Mouse (Mus musculus): ENCODE measurements around the gene Maco1. TPM values are rescaled to one million over a fixed set of nuclear protein-coding genes. Genes with fewer than 3 reads are reported as not detected.

Maco1 gene
- total and polyA plus RNA-seq, 2 experiments: 7.3 to 28.0 TPM

DNA sequence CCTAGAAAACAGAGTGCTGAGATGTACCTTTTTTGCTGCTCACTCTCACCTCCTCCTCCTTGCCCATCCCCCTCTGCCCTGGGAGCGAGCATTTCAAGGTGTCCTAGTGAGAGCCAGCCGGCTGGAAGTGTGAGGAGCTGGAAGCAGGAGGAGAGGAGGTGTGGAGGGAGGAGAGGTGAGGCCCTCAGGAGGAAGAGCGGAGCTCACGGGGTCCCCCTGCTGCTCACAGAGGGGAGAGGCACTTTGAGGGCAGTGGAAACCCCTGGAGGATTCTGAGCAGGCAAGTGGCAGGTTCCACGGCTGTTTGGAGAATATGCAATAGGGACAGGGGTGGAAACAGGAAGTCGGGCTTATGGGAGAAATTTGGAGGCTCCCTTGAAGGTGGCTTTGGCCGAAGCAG, 30.1 kb upstream of the Maco1 start:
- H3K27me3 ChIP-seq (ENCODE audit: control insufficient read depth, insufficient read depth, low read length): no peaks in the 10 kb centered on the region
- no peak overlapping the region for H3K4me3 ChIP-seq (ENCODE audit: insufficient read depth, low read depth, low read length)
- no peaks in the 10 kb centered on the region for H3K36me3 ChIP-seq (ENCODE audit: control insufficient read depth, insufficient read depth, low read length)
- no peaks in the 10 kb centered on the region for H3K4me1 ChIP-seq (ENCODE audit: control insufficient read depth, insufficient read depth, low read length)
- no peak overlapping the region for H3K9ac ChIP-seq (ENCODE audit: low read depth, low read length)
- no peaks in the 10 kb centered on the region for H3K79me2 ChIP-seq (ENCODE audit: control insufficient read depth, insufficient read depth, low read length)
- DNase-seq (ENCODE audit: extremely low read depth, low read depth, low spot score): no peak
- WGBS: 39% methylated on average over 7 of the region's 7 CpGs
- no peak overlapping the region for H3K27ac ChIP-seq (replicated peaks; ENCODE audit: insufficient read depth, low read depth, low read length)
- TF ChIP-seq POLR2A (IDR thresholded peaks at IDR 0.05; ENCODE audit: extremely low read depth, insufficient read depth, low read length): no peak
- peak; percentile 90 for TF ChIP-seq CTCF (IDR thresholded peaks at IDR 0.05; ENCODE audit: low read depth, low read length)

DNA sequence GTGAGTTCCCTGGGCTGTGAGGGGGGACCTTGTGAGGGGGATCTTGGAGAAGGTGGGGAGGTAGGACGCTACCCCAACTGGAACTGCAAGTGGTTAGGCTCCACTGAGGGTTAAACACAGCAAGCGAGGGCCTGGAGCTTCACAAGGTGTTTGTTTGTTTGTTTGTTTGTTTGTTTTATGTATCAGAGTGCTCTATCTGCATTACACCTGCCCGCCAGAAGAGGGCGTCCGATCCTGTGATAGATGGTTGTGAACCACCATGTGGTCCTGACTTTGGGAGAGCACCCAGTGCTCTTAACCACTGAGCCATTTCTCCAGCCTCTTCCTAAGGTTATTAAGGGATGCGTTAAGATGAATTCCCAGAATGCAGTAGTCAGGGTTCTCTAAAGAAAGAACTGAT, 26.9 kb upstream of the Maco1 start:
- no peak overlapping the region for H3K4me3 ChIP-seq (ENCODE audit: insufficient read depth, low read depth, low read length)
- H3K27me3 ChIP-seq (ENCODE audit: control insufficient read depth, insufficient read depth, low read length): no peaks in the 10 kb centered on the region
- no peak for DNase-seq (ENCODE audit: extremely low read depth, low read depth, low spot score)
- TF ChIP-seq CTCF (IDR thresholded peaks at IDR 0.05; ENCODE audit: low read depth, low read length): peak; percentile 62; the same call in 1 of the 2 replicates
- TF ChIP-seq POLR2A (IDR thresholded peaks at IDR 0.05; ENCODE audit: extremely low read depth, insufficient read depth, low read length): no peak
- 42% methylated on average over 6 of the region's 6 CpGs for WGBS
- no peaks in the 10 kb centered on the region for H3K36me3 ChIP-seq (ENCODE audit: control insufficient read depth, insufficient read depth, low read length)
- no peaks in the 10 kb centered on the region for H3K79me2 ChIP-seq (ENCODE audit: control insufficient read depth, insufficient read depth, low read length)
- no peak overlapping the region for H3K27ac ChIP-seq (replicated peaks; ENCODE audit: insufficient read depth, low read depth, low read length)
- H3K4me1 ChIP-seq (ENCODE audit: control insufficient read depth, insufficient read depth, low read length): no peaks in the 10 kb centered on the region
- no peak overlapping the region for H3K9ac ChIP-seq (ENCODE audit: low read depth, low read length)

DNA sequence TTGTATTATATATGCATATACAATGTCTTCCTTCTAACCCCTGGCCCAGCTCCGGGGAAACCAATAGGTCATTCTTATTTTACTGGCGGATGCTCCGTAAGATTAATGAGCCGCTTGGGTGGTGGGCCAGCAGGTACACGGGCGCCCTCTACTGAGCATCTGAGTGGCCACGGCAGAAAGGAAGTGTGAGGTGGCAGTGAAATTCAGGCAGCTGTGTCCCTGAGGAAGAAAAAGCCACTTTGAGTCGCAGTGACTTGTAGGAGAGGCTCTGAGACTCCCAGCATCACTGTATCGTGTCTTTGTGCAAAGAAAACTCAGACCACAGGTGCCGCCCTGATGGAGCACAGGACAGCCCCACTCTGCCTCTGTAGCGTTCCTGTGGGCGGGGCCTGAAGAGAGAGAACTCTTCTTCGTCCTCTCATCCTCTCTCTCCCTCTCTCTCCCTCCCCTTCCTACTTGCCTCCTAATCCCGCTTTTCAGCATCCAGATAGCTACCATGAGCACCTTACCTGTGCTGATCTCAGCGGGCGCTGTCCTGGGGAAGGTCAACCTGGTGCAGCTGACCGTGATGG, 26.4 kb upstream of the Maco1 start:
- no peak overlapping the region for H3K27ac ChIP-seq (replicated peaks; ENCODE audit: insufficient read depth, low read depth, low read length)
- no peaks in the 10 kb centered on the region for H3K4me1 ChIP-seq (ENCODE audit: control insufficient read depth, insufficient read depth, low read length)
- H3K36me3 ChIP-seq (ENCODE audit: control insufficient read depth, insufficient read depth, low read length): no peaks in the 10 kb centered on the region
- H3K79me2 ChIP-seq (ENCODE audit: control insufficient read depth, insufficient read depth, low read length): no peaks in the 10 kb centered on the region
- DNase-seq (ENCODE audit: extremely low read depth, low read depth, low spot score): peak; percentile 26
- TF ChIP-seq POLR2A (IDR thresholded peaks at IDR 0.05; ENCODE audit: extremely low read depth, insufficient read depth, low read length): no peak
- TF ChIP-seq CTCF (IDR thresholded peaks at IDR 0.05; ENCODE audit: low read depth, low read length): peak; percentile 90
- H3K4me3 ChIP-seq (ENCODE audit: insufficient read depth, low read depth, low read length): no peak overlapping the region
- H3K9ac ChIP-seq (ENCODE audit: low read depth, low read length): no peak overlapping the region
- no peaks in the 10 kb centered on the region for H3K27me3 ChIP-seq (ENCODE audit: control insufficient read depth, insufficient read depth, low read length)
- WGBS: 6% methylated on average over 17 of the region's 17 CpGs

DNA sequence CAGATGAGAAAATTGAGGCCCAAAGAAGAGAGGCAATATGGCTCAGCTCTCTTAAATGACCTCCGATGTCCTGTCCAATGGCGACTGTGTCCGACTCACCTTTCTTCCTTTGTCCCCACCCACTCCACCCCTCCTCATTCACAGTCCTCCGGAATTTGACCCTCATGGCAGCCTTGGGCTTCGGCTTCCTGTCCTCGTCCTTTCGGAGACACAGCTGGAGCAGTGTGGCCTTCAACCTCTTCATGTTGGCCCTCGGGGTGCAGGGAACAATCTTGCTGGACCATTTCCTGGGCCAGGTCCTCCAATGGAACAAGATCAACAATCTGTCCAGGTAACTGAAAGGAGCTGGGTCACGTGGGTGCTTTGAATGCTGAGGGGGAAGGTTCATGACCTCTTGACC, 23.0 kb upstream of the Maco1 start:
- Histone ChIP-seq H3K4me3 (ENCODE audit: insufficient read depth, low read depth, low read length) (no peak overlapping the region), H3K79me2 (ENCODE audit: control insufficient read depth, insufficient read depth, low read length) (no peaks in the 10 kb centered on the region), H3K4me1 (ENCODE audit: control insufficient read depth, insufficient read depth, low read length) (no peaks in the 10 kb centered on the region), H3K9ac (ENCODE audit: low read depth, low read length) (no peak overlapping the region), H3K36me3 (ENCODE audit: control insufficient read depth, insufficient read depth, low read length) (no peaks in the 10 kb centered on the region), H3K27me3 (ENCODE audit: control insufficient read depth, insufficient read depth, low read length) (no peaks in the 10 kb centered on the region), H3K27ac (replicated peaks; ENCODE audit: insufficient read depth, low read depth, low read length) (no peak overlapping the region)
- 68% methylated on average over 9 of the region's 9 CpGs for WGBS
- TF ChIP-seq POLR2A (IDR thresholded peaks at IDR 0.05; ENCODE audit: extremely low read depth, insufficient read depth, low read length) (no peak), CTCF (IDR thresholded peaks at IDR 0.05; ENCODE audit: low read depth, low read length) (no peak)
- no peak for DNase-seq (ENCODE audit: extremely low read depth, low read depth, low spot score)

DNA sequence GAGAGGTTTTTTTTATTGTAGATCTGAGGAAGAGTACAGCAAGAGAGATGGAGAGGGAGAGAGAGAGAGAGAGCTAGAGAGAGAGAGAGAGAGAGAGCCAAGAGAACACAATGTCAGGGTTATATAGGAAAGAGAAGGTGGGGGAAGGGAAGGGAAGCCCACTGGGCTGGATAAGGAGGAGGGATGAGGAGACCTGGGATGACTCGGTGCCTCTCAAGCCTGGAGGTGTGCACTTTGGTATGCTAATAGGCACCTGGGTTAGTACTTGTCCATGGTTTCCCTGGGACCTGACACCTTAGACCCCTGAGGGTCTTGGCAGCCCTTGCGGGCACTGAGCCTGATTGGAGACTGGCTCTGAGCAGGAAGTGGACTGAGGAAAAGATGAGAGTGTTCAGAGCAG, 18.8 kb upstream of the Maco1 start:
- no peak overlapping the region for H3K27ac ChIP-seq (replicated peaks; ENCODE audit: insufficient read depth, low read depth, low read length)
- no peaks in the 10 kb centered on the region for H3K4me1 ChIP-seq (ENCODE audit: control insufficient read depth, insufficient read depth, low read length)
- no peaks in the 10 kb centered on the region for H3K79me2 ChIP-seq (ENCODE audit: control insufficient read depth, insufficient read depth, low read length)
- no peak for TF ChIP-seq POLR2A (IDR thresholded peaks at IDR 0.05; ENCODE audit: extremely low read depth, insufficient read depth, low read length)
- no peak for TF ChIP-seq CTCF (IDR thresholded peaks at IDR 0.05; ENCODE audit: low read depth, low read length)
- H3K36me3 ChIP-seq (ENCODE audit: control insufficient read depth, insufficient read depth, low read length): no peaks in the 10 kb centered on the region
- no peak overlapping the region for H3K4me3 ChIP-seq (ENCODE audit: insufficient read depth, low read depth, low read length)
- no peaks in the 10 kb centered on the region for H3K27me3 ChIP-seq (ENCODE audit: control insufficient read depth, insufficient read depth, low read length)
- no peak overlapping the region for H3K9ac ChIP-seq (ENCODE audit: low read depth, low read length)
- WGBS: 77% methylated on average over 2 of the region's 2 CpGs
- no peak for DNase-seq (ENCODE audit: extremely low read depth, low read depth, low spot score)

DNA sequence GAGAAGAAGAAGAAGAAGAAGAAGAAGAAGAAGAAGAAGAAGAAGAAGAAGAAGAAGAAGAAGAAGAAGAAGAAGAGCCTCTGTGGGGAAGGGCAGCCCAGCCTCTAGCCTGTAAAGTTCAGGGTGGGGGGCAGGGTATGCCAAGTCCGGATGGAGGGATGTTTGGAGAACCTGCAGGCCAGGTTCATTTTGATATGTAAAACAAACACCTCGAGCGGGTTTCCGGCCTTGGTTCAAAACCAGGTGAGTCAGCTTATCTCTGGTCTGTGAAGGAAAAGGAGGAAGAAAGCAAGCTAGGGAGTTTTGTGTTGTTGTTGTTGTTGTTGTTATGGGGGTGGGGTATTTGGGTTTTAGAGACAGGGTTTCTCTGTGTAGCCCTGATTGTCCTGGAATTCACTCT, 18.3 kb upstream of the Maco1 start:
- Histone ChIP-seq H3K9ac (ENCODE audit: low read depth, low read length) (no peak overlapping the region), H3K36me3 (ENCODE audit: control insufficient read depth, insufficient read depth, low read length) (no peaks in the 10 kb centered on the region), H3K27me3 (ENCODE audit: control insufficient read depth, insufficient read depth, low read length) (no peaks in the 10 kb centered on the region), H3K4me1 (ENCODE audit: control insufficient read depth, insufficient read depth, low read length) (no peaks in the 10 kb centered on the region), H3K27ac (replicated peaks; ENCODE audit: insufficient read depth, low read depth, low read length) (no peak overlapping the region), H3K79me2 (ENCODE audit: control insufficient read depth, insufficient read depth, low read length) (no peaks in the 10 kb centered on the region), H3K4me3 (ENCODE audit: insufficient read depth, low read depth, low read length) (no peak overlapping the region)
- DNase-seq (ENCODE audit: extremely low read depth, low read depth, low spot score): no peak
- 50% methylated on average over 4 of the region's 4 CpGs for WGBS
- TF ChIP-seq POLR2A (IDR thresholded peaks at IDR 0.05; ENCODE audit: extremely low read depth, insufficient read depth, low read length) (no peak), CTCF (IDR thresholded peaks at IDR 0.05; ENCODE audit: low read depth, low read length) (no peak)
